Mouse (Mus musculus) frontal cortex, postnatal 14 days (tissue): ENCODE measurements at regions not wholly inside any gene's neighbourhood (a gene's known extent, or its start where the extent isn't known, plus 50 kb on each side); places are given as distances from the start of the nearest gene placed in this dataset.

ENCODE experiments used
- DNase-seq, 2 experiments: peaks; one replicate each; pipeline ENCODE4 v3.0.0; 2022; ENCODE audit warnings: low spot score in 2 of 2

DNA sequence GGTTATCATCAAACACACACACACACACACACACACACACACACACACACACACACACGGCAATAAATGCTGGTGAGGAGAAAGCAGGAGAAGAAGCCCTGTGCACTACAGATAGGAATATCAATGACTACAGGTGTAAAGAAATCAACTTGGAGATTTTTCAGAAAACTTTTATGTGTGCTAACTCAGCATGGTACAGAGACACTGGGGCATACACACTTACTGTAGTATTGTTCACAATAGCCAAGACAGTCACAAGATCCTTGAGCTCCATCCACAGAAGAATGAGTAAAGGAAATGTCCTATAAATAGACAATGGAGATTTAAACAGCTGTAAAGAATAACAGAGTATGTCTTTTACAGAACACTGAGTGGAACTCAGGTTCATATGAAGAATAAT is 182.4 kb downstream of the Tm2d1 start:
- no peak for DNase-seq

DNA sequence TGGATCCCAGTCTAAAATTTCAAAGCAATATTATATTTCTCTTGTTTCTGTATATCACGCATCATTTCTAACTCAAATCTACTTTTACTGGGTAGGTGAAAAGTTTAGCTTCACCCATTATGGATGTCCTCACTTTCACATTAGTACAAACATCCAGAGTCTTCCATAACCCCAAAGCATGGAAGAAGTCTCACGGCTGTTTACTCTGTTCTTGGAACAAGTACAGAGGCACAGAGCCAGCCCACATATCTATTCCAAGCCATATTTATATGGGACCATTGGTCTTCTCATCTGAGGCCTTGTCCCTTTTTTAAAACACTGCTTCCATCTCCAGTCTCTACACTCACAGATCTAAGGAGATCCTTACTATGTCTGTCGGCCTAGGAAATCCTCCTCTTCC is 192.8 kb downstream of the Tm2d1 start:
- no peak for DNase-seq

DNA sequence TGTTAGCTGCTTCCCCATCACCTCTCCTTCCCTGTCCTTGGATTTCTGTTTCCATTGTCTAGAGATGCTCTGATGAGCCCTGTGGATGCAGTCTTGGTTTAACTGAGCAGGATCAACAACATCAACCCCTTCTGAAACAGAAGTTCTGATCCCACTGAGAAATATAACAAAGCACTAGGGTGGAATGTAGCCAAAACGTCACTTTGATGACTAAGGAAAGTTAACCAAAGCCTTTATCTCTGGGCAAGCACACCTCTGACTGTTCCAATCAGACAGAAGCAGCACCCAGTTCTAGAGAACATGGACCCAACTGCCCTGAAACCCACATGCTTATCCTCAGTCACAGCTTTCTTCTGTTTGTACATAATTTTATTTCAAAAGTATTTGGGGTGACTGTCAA is 193.2 kb downstream of the Tm2d1 start:
- DNase-seq = no peak

GRCm38 (mm10) chr4:98188944-98189343 is 194.2 kb downstream of the Tm2d1 start:
- DNase-seq = no peak

- DNase-seq = no peak
Measured at GRCm38 (mm10) chr4:98187038-98187437, 196.1 kb downstream of the Tm2d1 start.

GRCm38 (mm10) chr4:98182053-98182355 is 201.1 kb downstream of the Tm2d1 start:
- DNase-seq = no peak

GRCm38 (mm10) chr4:98181185-98182052 is 201.7 kb downstream of the Tm2d1 start:
- DNase-seq = no peak

DNA sequence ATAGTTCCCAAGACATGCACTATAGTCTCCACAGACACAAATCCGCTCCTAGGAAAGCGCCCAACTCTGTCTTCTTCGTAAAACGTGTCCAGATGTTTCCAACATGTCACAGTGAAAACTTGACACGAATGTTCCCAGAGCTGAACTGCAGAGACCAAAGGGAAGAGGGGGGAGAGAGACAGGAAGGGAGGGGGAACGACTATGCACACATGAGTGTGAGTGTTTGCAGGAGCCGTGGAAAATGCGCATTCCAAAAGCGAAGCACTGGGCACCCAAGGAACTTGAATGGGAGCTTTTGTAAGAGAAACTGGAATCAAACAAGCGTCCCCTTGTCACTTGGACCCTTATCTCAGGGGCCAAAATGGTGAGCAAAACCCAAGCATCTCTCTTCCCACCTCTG is 202.8 kb downstream of the Tm2d1 start:
- DNase-seq = no peak
